Mouse (Mus musculus) gastrocnemius, postnatal 10 days (tissue): Measurements from ENCODE around the gene Rpap2. TPM values are rescaled to one million over a fixed set of nuclear protein-coding genes. Genes with fewer than 3 reads are reported as not detected.

Source experiments
- DNase-seq: peaks from one replicate; pipeline ENCODE4 v3.0.0; 2021; ENCODE audit warnings: mixed read lengths
- long read RNA-seq, 2 experiments: library from polyadenylated mRNA; stranded (forward); transcript quantifications; one replicate each; pipeline ENCODE4 v2.0.0; 2021
- total RNA-seq, 2 experiments: library from RNA; stranded (reverse); gene quantifications; 2 replicates each; pipeline ENCODE4 v1.2.3; 2021

The Rpap2 gene
- total RNA-seq, result 10 to 100 TPM in 1 of 2 experiments, 1 to 10 TPM in 1; 9.8 to 11.8 TPM
- long read RNA-seq, experiment 1, partial matches to known transcripts, result 7 of 15 reads
- long read RNA-seq, experiment 1, other reads (novel, unspliced or antisense), result 4 of 15 reads
- long read RNA-seq, experiment 2, transcript Rpap2-201 (13 exons, 2,268 nt), result major isoform, 6 of 14 reads
- long read RNA-seq, experiment 2, partial matches to known transcripts, result 3 of 14 reads
- long read RNA-seq, experiment 2, other reads (novel, unspliced or antisense), result 4 of 14 reads

DNA sequence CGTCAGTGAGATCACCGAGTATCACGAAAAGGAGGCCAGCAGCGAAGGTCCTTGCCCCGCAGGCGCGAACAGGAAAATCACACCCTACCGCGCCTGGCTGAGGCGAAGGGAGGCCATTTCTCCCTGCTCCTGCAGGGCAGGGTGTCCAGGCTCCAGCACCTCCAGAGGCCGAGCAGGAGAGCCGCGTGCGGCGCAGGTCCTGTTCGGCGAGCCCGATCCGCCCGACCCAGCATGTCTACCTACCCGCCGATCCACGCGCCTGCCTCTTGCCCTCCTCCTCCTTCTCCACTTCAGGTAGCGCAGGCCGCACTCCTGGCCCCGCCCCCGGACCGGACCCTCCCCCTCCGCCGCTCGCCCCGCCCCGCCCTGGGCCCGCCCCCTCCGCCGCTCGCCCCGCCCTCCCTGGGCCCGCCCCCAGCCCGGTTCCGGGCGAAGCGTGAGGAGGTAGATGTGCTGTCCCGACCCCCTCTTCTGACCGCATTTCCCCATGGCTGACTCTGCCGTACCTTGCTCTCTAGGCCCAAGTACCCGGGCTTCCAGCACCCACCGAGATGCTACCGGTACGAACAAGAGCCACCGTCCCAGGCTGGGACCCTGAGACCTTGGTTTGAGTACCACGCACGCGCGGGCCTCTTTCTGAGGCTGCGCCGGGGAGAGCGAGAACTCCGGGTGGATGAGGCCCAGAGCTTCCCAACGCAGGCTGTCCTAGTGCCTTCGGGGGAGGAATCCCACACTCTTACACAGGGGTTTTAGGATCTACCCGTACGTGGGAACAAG lies at the start of gene Rpap2, which contains the start of gene Glmn:
Gene Rpap2, plus strand, starts transcription at position 73 of the 777 bp plus-strand sequence.
Gene Glmn, minus strand, starts transcription at position 588 of the 777 bp plus-strand sequence.
- peak; percentile 85 for DNase-seq

DNA sequence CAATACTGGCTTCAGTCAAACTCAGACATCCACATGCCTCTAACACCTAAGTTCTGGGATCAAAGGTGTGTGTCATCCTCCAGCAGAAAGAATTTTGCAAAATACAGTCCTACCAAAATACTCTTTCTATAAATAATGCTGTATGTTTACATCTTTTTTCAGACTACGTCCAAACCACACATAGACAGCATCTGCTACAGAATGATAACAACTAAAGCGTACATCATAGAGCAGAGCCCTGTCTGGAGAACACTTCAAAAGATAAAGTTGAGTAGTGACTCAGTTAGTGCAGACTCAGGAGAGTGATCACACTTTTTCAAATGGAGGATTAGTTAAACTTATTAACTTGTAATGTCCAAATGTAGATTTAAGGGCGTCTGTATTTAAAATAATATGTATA lies 49.2 kb upstream of the Rpap2 start:
- no peak for DNase-seq

DNA sequence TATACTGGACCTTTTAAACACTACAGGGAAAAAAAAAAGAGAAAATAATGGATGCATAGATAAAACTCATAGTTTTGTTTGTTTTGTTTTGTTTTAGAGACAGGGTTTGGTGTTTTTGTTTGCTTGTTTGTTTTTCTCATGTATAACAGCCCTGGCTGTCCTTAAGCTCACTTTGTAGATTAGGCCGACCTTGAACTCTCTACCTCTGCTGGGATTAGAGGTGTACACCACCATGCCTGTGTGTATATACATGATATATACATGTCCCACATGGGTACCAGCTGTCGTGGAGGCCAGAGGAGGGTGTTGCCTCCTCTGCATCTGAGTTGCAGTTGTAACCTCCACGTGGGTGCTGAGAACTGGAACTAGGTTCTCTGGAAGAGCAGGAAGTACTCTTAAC lies 48.7 kb upstream of the Rpap2 start:
- DNase-seq, result no peak

DNA sequence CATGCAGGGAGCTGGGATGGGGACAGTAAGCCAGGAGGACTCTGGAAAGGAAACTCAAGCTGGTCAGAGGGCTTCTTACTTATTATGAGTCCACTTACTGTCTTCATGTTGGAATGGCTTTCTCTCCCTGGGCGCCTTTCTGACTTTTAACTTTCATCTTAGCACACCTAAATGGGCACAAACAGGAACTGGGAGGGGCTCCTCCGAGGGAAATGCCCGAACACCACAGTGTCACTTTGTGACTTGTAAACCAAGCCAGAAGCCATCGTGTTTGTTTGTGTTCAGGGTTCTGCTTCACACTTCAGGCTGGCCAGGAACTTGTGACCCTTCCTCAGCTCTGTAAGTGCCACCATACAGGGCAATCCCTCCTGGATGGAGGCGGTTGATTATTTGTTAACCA lies 42.8 kb upstream of the Rpap2 start:
- no peak for DNase-seq

DNA sequence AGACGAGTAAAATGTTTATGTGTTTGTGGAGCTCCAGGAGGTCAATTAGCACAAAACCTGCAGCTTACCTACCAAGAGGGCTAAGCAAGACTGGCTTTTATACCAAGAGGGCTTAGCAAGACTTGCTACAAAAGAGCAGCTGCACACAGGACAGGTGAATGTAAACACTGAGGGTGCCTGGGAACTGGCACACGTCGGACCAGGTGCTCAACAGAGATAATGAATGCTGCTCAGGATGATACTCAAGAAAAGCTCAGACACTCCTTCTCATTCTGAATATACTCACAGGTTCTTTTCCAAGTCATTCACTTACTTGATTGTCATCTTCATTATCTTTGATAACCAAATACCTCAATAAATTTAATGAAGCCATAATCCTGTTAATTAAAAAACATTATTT lies 40.2 kb upstream of the Rpap2 start:
- no peak for DNase-seq

DNA sequence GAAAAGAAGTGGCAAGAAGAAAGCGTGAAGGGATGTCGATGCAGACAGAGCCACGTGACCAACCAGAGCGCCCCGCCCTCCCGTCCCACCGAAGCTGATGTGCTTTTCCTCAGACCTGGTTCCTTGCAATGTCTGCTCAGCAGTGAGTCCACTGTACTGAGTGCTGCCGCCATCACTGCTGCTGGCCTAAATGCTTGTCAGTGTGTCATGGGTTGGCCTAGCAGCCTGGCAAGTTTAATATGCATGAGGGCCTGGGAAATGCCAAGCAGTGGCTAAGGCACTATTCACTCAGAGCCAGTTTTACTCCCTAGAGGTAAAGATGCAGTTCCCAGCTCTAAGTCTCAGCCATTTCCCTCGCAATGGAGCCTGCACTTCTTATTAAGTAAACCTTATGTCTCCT lies 28.0 kb upstream of the Rpap2 start:
- no peak for DNase-seq

DNA sequence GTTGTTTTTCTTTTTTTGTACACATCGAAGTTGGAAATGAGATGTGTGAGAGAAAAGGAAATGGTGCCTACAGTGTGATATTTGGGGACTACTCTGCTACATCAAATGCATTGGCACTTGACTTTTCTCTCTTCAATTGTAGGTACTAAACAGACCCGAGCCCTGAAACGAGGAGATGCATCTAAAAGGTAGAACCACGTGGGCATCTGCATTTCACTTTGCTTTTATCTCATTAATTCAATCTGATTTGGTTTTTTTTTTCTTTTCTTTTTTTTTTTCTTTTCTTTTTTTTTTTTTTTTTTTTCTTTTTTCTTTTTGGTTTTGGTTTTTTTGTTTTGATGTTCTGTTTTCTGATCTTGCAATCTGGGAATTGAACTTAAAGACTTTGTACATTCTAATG lies 1.2 kb downstream of the Rpap2 start:
- DNase-seq, result no peak

DNA sequence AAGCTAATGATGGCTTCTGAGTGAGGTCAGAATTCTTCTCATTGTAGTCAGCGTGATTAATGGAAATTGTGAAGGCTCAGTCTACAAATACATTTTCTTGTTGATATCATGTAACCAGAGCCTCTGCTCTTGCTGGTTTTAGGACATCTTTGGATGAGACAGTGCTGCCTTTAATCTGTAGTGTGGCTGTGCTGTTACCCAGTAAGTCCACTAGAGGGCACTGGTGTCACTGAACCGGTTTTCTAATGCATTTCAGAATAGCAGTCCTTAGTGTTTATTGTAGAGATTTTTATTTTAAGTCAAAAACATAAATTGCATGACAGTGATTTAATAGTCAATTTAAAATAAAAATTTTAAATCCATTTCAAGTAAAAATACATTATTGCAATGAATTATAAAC lies 14.1 kb downstream of the Rpap2 start:
- peak; percentile 38 for DNase-seq

DNA sequence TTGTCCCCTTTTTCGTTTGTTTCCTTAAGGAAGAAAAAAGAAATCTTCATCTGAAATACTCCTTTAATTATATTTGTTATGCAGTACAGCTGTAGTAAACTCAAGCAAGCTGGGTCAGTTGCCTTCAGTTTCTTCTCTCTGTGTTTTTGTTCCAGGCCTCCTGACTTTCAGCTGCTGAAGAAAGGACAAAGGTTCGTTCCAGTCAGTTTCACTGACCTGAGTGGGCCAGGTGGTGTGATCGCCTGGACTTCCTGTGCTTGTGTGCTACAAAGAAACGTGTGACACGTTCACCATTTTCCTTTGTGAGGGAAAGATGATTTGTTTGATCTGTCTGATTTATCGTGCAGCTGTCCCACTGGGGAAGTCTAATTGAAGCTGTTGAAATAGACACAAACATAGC lies 20.8 kb downstream of the Rpap2 start:
- no peak for DNase-seq

DNA sequence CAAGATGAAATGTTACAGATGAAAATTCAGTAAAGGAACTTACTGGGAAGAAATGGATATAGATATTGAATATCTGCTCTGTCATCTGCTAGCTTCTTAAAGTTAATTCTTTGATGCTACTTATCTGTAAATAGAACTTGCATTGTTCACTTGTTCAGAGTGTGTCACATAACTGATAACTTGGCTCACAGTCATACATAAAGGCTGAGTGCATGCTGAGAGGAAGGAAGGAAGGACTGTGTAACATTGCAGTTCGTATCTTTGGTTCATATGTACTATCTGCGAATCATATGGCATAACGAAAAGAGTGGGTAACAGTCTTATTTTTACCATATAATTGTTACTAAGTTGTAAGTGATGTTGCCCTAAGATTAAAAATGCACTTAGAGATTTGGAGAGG lies 24.2 kb downstream of the Rpap2 start:
- DNase-seq, result no peak

DNA sequence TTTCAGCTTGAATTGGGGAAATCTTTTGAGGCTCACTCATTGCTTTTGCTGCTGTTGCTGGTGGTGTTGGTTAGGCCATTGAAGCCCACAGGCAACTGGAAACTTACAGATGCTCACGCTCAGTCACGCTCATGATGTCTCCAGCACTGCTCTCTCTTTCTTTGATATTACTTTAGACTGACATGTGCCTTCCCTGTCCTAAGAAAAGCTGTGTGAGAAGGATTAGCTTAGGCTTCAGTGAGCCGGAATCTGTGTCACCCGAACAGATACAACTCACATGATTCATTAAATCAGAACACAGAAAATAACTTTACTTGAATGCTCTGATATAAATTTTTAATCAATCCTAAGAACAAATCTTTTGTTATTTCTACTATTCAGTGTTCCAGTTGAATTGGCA lies 36.5 kb downstream of the Rpap2 start:
- no peak for DNase-seq

DNA sequence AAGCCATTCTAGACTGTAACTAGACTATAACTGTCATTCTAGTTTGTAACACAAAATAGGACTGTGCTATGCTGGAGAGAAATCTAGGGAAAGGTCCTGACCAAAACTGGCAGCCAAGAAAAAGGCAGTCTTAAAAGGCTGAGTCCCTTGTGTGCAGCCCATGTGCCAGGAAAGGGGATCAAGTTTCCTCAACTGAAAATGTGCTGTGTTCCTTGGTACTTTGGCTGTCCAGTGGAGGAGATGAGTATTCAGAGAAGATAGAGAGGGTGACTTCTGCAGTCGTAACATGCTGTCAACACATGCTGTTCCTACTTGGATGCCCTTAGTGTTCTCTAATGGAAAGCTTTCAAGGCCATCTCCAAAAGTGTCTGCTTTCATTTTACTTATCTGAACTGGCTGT lies 39.9 kb downstream of the Rpap2 start:
- no peak for DNase-seq

DNA sequence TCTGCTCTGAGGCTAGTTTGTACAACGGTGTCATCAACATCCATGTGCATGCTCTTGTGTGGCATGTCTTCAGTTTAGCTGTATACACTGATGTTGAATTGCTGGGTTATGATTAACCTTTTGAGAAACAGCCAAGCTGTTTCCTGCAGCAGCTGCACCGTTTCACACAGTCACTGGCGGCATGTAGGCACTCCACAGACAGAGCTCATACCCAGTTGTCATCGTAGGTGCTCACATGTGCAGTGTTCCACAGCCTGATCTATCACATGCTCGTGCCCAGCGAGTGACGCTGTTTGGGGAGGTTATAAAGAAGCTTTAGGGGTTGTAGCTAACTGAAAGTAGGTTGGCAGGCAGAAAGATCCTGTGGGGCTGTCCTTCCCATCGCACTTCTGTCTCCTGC lies 41.2 kb downstream of the Rpap2 start:
- DNase-seq, result no peak

DNA sequence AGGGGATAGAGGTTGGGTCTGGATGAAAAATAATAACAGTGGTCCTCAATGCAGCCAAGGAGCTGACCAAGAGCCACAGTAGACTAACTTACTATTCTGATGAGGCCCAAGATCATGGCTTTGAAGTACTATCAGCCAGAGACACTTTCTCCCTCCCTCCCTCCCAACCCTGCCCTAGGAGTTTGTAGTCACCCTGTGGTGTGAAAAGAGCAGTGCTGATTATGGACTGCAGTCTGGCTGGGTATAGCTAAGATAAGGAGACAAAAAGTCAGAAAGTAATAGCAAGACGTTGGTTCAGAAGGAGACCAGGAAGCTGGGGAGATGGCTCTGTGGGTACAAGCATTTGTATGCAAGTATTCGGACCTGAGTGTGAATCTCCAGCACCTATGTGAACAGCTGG lies 47.4 kb downstream of the Rpap2 start:
- no peak for DNase-seq

DNA sequence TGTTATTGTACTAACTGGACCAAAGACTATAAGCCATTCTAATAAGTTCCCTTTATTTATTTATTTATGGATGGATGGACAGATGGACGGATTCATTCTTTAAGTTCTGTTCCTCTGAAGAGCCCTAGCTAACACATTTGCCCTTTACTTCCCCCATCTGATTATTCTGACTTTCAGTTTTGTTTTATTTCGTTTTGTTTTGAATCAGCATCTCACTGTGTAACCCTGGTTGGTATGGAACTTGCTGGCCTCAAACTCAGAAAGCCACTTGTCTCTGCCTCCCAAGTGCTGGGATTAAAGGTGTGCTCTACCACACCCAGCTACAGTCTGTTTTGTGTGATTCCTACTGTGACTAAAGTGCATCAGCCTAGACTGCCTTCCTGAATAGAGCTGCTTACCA lies 48.8 kb downstream of the Rpap2 start:
- DNase-seq, result no peak

DNA sequence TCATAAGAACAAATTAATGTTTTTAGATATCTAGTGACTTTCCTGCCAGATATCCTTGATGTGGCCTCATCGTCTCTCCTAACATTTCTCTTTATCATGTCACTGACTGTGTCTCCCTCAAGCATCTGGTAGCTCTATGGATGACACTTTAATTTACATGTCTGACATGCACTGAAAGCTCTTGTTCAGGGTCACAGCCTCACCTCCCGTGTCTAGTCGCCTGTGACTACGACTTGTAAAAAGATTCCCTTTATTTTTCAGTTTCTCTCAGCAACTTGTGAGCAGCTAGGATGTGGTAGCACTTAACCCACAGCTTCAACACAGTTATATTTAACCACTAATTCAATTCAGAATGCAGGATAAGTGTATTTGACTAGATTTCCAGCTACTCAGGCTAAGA lies 50.4 kb downstream of the Rpap2 start:
- DNase-seq, result no peak

DNA sequence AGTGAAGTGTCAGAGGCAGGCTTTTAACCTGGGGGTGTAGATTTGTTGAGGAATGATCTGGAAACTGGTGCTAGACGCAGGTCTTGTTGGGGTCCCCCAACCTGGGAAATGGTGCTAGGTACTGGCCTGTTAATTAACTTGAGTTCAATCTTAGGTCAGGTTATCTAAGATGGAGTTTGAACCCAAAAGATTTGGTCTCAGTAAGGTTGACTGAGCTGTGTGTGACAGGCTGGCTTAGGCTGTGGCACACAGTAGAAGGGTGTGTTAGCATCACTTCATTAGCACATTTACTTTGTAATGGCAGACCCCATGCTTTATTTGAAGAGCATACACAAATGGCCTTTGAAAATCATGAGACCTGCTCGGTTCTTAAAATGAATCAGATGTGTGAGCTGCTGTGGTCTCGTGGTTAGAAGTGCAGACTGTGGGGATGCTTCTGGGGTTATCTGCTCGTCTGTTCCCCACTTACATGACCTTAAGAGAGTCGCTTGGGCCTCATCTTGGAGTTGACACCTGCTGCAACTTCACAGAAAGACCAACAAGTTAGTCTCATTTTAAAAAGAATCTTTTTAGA lies 51.5 kb downstream of the Rpap2 start:
- DNase-seq, result no peak

DNA sequence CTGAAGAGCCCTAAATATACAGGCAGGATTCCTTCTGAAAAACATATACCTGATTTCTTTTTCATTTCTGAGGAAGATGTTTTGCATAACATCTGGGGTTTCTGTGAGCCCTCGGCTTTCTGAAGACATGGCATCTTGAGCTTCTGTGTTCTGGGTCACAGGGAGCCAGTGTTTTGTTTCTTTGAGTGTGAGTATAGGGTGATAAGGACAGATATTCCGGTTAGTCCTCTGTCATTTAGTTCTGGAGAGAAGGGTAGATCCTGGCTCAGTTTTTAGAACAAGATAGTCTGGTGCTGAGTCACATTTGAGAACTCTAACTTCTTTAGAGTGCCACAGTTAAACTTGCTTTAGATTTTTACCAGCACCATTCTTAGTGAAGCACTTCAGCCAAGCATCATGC lies 52.5 kb downstream of the Rpap2 start:
- no peak for DNase-seq

DNA sequence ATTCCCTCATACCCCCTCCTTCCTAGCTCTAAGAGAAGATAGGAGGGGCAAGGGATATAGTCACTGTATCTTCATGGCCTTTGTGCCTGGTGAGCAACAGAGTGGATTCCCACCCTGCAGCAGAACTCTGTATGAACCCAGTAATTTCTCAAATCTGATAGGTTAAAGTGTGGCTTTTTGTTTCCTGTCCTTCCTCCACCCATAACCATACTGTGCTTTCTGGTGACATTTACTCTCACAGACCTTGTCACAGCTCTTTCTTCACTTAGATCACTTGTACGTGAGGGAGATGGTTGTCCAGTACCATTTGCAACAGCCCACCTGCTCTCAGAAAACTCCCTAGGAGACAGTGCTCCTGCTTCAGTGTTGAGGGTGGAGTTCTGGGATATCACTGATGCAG lies 53.3 kb downstream of the Rpap2 start:
- DNase-seq, result no peak

DNA sequence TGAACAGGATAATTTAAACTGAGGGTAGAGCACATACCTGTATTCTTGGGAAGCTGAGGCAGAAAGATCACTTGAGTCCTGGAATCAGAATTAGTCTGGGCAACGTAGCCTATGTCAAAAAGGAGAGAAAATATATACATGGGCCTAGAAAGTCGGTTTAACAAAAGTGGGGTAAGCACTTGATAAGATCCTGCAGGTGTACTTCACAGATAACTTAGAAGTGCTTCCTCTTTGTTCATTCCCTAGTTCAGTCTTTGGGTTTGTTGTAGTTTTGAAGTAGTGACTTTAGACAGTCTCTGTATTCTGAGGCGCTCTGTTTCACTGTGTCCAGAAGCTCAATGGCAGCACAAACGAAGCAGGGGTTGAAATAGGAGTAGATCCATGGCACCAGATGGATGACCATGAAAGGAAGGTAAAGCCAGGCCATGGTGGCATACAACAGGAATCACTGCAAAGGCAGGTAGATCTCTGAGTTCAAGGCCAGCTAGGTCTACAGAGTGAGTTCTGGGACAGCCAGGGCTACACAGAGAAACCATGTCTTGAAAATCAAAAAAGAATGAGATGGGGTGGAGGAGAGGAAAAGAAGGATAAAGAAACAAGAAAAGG lies 55.0 kb downstream of the Rpap2 start:
- no peak for DNase-seq

DNA sequence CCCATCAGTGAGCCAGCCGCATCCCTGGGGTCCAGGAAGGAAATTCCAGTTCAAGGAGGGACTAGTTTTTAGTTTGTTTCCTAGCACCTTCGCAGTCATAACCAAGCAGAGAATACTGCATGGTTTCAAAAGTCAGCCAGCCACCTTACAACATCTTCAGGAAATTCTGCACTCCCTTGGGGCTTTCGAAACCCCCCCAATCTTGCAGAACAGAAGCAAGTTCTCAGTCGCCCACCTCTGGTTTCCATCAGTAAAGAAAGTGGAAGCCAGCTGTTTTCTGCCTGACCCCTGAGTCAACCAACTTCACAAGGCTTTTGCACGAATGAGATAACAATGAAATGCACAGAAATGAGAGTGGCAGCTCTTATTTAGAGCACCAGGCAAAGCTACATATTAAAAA lies 81.2 kb downstream of the Rpap2 start:
- no peak for DNase-seq

DNA sequence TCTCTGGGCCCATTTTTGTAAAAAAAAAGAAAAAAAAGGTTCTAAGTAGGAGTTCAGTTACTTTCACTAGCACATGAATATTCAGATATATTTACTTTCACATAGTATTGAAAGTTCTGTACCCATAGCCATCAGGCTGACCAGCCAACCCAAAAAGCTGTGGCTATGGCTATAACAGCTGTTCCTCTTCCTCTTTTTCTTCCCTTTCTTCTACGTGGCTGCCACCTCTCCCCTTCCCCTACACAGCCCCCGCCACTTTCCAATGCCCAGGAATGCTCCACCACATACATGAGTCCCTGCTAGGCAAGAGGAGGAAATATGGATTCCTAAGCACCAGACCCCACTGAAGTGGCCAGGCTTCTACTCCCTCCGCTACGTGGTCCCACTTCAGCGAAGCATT lies 84.1 kb downstream of the Rpap2 start:
- DNase-seq, result no peak

DNA sequence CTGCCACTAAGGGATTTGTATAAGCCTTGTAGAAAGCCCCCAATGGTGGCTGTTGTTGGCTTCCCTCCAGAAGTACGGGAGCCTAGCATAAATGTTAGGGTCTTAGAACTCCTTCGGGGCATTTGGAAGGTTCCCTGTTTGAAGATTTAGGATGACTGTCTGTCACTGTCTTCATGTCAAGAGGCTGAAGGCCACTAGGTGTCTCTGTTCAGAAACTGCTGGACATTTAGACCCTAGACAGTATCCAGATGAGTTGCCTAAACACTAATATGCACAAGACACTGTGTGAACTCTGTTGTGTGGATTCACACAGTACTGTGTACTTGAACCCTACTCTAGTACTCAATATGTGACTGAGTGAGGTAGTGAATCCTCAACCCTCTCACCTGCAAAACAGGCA lies 87.2 kb downstream of the Rpap2 start:
- no peak for DNase-seq
